Mouse (Mus musculus): ENCODE results near the gene Galp.
"Not testable (repeated sequence)": the region's sequence is repeated elsewhere in the genome, so short reads cannot be mapped to it uniquely, and the experiment has no call there.

Gene Galp

GRCm38 (mm10) chr7:6260004-6260403 is 63.1 kb downstream of the Galp start:
- DNase-seq, result not testable (repeated sequence)

- DNase-seq, result no peak
These were observed 65.2 kb downstream of the Galp start for GRCm38 (mm10) chr7:6262120-6262519.

DNA sequence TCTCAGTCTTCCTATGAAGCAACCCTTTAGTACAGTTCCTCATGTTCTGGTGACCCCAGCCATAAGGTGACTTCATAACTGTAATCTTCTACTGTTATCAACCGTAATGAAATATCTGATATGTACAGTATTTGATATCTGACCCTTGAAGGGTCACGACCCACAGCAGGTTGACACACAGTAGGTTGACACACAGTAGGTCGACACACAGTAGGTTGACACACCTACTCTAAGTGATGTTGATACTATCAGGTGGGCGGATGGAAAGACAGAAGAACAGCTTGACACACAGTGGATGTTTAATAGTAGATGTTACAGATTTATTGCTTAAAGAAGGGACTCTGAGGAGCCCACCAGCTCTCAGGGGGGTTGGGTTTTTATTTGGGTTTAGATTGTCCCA is 66.1 kb downstream of the Galp start:
- no peak for DNase-seq

GRCm38 (mm10) chr7:6265695-6266094 is 68.8 kb downstream of the Galp start:
- DNase-seq, result no peak
